Mouse (Mus musculus) stomach, postnatal 0 days (tissue): ENCODE results near the gene Elp4.

Experiments
- CTCF ChIP-seq: IDR thresholded peaks from 2 replicates; pipeline ENCODE4 v1.5.1; 2016; ENCODE audit warnings: antibody characterized with exemption, low read depth, mild to moderate bottlenecking, moderate library complexity
- EP300 ChIP-seq: optimal IDR thresholded peaks from 2 replicates; pipeline ENCODE3; 2016; ENCODE audit warnings: antibody characterized with exemption

DNA sequence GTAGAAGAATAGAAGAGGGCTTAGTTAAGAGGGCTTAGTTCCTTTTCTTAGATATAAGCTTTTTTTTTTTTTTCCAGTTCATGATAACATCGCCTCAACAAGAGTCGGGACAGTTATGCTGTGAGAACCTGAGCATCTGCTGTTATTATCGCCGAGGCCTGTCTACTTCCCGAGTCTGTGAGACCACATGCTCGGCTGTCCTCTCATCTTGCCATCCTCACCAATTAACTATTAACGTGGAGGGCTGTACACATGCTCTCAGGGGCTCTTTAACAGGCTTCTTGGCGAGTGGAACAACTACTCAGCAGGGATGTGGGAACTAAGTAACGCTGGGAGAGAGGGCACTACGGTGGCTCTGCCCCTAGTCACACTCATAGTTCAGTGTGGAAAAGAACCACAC, 99.9 kb downstream of the Elp4 start:
- TF ChIP-seq CTCF (no peak), EP300 (no peak)
